Mouse (Mus musculus): ENCODE data around the gene Pdcd4. TPM values are rescaled to one million over a fixed set of nuclear protein-coding genes. Genes with fewer than 3 reads are reported as not detected.
A peak's percentile ranks its signal among the peaks of the same experiment; 100 is the strongest.
"Not testable (repeated sequence)": the region's sequence is repeated elsewhere in the genome, so short reads cannot be mapped to it uniquely, and the experiment has no call there.

The Pdcd4 gene
- total RNA-seq, 2 experiments from 2014 or later: 13.6 to 15.8 TPM

- DNase-seq: no peak
- intact Hi-C loops (cut with DNase I): no loop called here
Measured at GRCm38 (mm10) chr19:53939467-53939866, 47.4 kb downstream of the Pdcd4 start.

GRCm38 (mm10) chr19:53941139-53941538 lies 49.1 kb downstream of the Pdcd4 start:
- no peak for DNase-seq

GRCm38 (mm10) chr19:53942342-53942741 lies 50.3 kb downstream of the Pdcd4 start:
- no peak for DNase-seq
- intact Hi-C loops (cut with DNase I): no loop called here

More at GRCm38 (mm10) chr19:53941139-53941538, 49.1 kb downstream of the Pdcd4 start:
- intact Hi-C loops (cut with DNase I): no loop called here

- peak; percentile 96 to 99 for DNase-seq
- intact Hi-C loops (cut with DNase I): no loop called here
Measured at GRCm38 (mm10) chr19:53943802-53944785, 52.1 kb downstream of the Pdcd4 start, which contains the start of the genes Shoc2 and Bbip1. TSS of gene Shoc2 (plus strand) at chr19:53944306. TSS of gene Bbip1 (minus strand) at chr19:53944627.

- intact Hi-C loops (cut with DNase I): no loop called here
- DNase-seq: no peak
Measured at GRCm38 (mm10) chr19:53944786-53945169, 52.7 kb downstream of the Pdcd4 start.

GRCm38 (mm10) chr19:53945171-53946042 lies 53.4 kb downstream of the Pdcd4 start:
- intact Hi-C loops (cut with DNase I): no loop called here
- peak; percentile 13 to 37 for DNase-seq

GRCm38 (mm10) chr19:53957513-53957912 lies 65.5 kb downstream of the Pdcd4 start:
- intact Hi-C loops (cut with DNase I): no loop called here
- DNase-seq: no peak

- no peak for DNase-seq
- intact Hi-C loops (cut with DNase I): no loop called here
Measured at GRCm38 (mm10) chr19:53962511-53962910, 70.5 kb downstream of the Pdcd4 start.

GRCm38 (mm10) chr19:53964347-53964746 lies 72.3 kb downstream of the Pdcd4 start:
- DNase-seq; intact Hi-C loops (cut with DNase I): not testable (repeated sequence)

GRCm38 (mm10) chr19:53964910-53965633 lies 73.0 kb downstream of the Pdcd4 start:
- DNase-seq: no peak
- intact Hi-C loops (cut with DNase I): no loop called here

GRCm38 (mm10) chr19:53969226-53969625 lies 77.2 kb downstream of the Pdcd4 start:
- DNase-seq: no peak
- intact Hi-C loops (cut with DNase I): no loop called here

- DNase-seq: no peak
- intact Hi-C loops (cut with DNase I): no loop called here
Measured at GRCm38 (mm10) chr19:53971938-53972337, 79.9 kb downstream of the Pdcd4 start.

GRCm38 (mm10) chr19:53973656-53974055 lies 81.6 kb downstream of the Pdcd4 start:
- intact Hi-C loops (cut with DNase I): no loop called here
- no peak for DNase-seq

Other genes starting within 250 kb of the Pdcd4 start
- 10 to 100 TPM; 73.8 to 83.8 TPM for gene Rbm20, start 214.9 kb upstream of the Pdcd4 start, total RNA-seq (2021)
- 10 to 100 TPM; 20.6 to 22.9 TPM for gene Shoc2, start 52.1 kb downstream of the Pdcd4 start, total RNA-seq (2021)
- gene Bbip1, start 52.4 kb downstream of the Pdcd4 start, total RNA-seq (2021): 10 to 100 TPM; 31.2 to 32.1 TPM
- gene Adra2a, start 151.9 kb downstream of the Pdcd4 start, total RNA-seq (2021): under 1 TPM; 0.25 to 0.46 TPM

All from gastrocnemius, postnatal 36 days (tissue).